1 mouse cellular context compared by ENCODE assay signal in the genomic region with DNA sequence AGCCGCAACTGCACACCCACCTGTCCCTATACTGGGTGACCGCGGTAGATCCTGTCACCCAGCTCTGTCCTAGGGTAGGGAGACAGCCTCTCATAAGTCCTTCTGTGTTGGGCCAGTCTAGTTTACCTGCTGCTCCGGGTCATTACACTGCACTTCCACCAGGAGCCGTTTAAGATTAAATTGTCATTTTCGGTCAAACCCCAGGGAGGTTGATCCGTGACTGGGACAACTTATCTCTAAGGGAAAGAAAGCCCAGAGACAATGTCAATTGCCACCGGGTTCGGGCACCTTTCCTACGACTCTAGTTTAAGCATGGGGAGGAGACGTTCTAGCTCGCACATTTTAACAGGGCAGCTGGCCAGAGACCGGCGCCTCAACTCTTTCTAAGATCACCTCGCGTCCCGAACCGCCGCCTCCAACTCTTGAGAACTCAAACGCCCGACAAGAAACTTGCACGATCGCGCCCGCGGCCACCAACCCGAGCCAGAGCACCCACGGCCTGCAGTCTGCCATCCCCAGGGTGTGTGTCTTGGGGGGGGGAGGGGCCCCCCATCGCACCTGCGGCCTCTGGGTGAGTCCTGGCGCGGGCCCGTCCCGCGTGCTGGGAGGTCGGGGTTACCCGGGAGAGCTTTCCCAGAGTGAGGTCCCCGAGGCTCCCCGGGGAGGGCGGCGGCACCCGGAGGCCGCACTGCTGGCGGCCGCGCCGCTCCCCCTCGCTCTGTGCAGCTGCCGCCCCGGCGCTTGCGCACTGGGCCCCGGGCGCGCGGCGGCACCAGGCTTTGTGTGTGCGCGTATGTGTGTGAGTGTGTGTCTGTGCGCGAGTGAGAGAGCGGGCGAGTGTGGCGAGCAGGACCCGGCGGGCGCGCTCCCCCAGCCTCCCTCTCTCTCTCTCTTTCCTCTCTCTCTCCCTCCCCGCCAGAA.
A peak's percentile ranks its signal among the peaks of the same experiment; 100 is the strongest.
TF ChIP-seq lines count a peak whose summit lies in the region.

Gene Bcl7a, plus strand, starts transcription at position 128 of the 921 bp plus-strand sequence.

TF ChIP-seq in CH12.LX, 34 proteins besides CTCF, POLR2A, EP300 and RAD21 (continued from another document):
- TF ChIP-seq MYC (IDR thresholded peaks at IDR 0.05; ENCODE audit: low read depth, low read length) = no peak
- TF ChIP-seq E2F4 (IDR thresholded peaks at IDR 0.05; ENCODE audit: insufficient replicate concordance, low read depth, low read length) = no peak
- no peak for TF ChIP-seq USF2 (conservative IDR thresholded peaks at IDR 0.05; ENCODE audit: low read depth, low read length)
- TF ChIP-seq HCFC1 (IDR thresholded peaks at IDR 0.05; ENCODE audit: low read depth, low read length) = peak; percentile 34; the same call in 1 of the 2 replicates
- 0 out of 2 replicates have a peak, but pooled peaks have one; percentile 18 for TF ChIP-seq MAZ (IDR thresholded peaks at IDR 0.05; ENCODE audit: low read depth, low read length)
- TF ChIP-seq ELF1 (IDR thresholded peaks at IDR 0.05; ENCODE audit: low read depth, low read length) = peak; percentile 22; the same call in 1 of the 2 replicates
- no peak for TF ChIP-seq JUND (conservative IDR thresholded peaks at IDR 0.05; ENCODE audit: low read depth, low read length)
- TF ChIP-seq IRF4 (IDR thresholded peaks at IDR 0.05; ENCODE audit: low read depth, low read length) = 0 out of 2 replicates have a peak, but pooled peaks have one; percentile 8
- no peak for TF ChIP-seq CHD1 (IDR thresholded peaks at IDR 0.05; ENCODE audit: low read depth, low read length)
- peak; percentile 54 for TF ChIP-seq MXI1 (IDR thresholded peaks at IDR 0.05; ENCODE audit: low read depth, low read length)
- peak; percentile 87 for TF ChIP-seq UBTF (IDR thresholded peaks at IDR 0.05; ENCODE audit: low read depth, low read length)
- TF ChIP-seq ETS1 (conservative IDR thresholded peaks at IDR 0.05; ENCODE audit: low read depth, low read length) = no peak
- TF ChIP-seq JUN (IDR thresholded peaks at IDR 0.05; ENCODE audit: insufficient read depth, low read depth, low read length) = no peak
- TF ChIP-seq NRF1 (IDR thresholded peaks at IDR 0.05; ENCODE audit: low read depth, low read length) = peak; percentile 94
- no peak for TF ChIP-seq ZKSCAN1 (IDR thresholded peaks at IDR 0.05; ENCODE audit: borderline replicate concordance, low read depth, low read length)
- peak; percentile 80 for TF ChIP-seq TCF12 (IDR thresholded peaks at IDR 0.05; ENCODE audit: low read depth, low read length)
- no peak for TF ChIP-seq MAX (IDR thresholded peaks at IDR 0.05; ENCODE audit: low read length)
- TF ChIP-seq CHD2 (IDR thresholded peaks at IDR 0.05; ENCODE audit: low read length) = no peak
- TF ChIP-seq SIN3A (IDR thresholded peaks at IDR 0.05; ENCODE audit: low read length) = peak; percentile 71
- TF ChIP-seq ZNF384 (IDR thresholded peaks at IDR 0.05; ENCODE audit: low read depth, low read length) = no peak
- TF ChIP-seq USF1 (IDR thresholded peaks at IDR 0.05; ENCODE audit: low read depth, low read length) = no peak
- TF ChIP-seq ZMIZ1 (IDR thresholded peaks at IDR 0.05; ENCODE audit: low read depth, low read length) = no peak
- no peak for TF ChIP-seq PAX5 (IDR thresholded peaks at IDR 0.05; ENCODE audit: low read length)
- TF ChIP-seq ZC3H11A (IDR thresholded peaks at IDR 0.05; ENCODE audit: low read depth, low read length) = no peak
